Mouse (Mus musculus): ENCODE data around the gene Fam102a.

- no peak for TF ChIP-seq POLR2A (IDR thresholded peaks at IDR 0.05; ENCODE audit: low read depth, low read length)
- TF ChIP-seq CTCF (IDR thresholded peaks at IDR 0.05; ENCODE audit: extremely low read depth, insufficient read depth, insufficient read length, insufficient replicate concordance): peak; percentile 90; the same call in 1 of the 2 replicates
These were observed 48.0 kb downstream of the Fam102a start for GRCm38 (mm10) chr2:32582830-32583799.
